Mouse (Mus musculus): Measurements from ENCODE around the gene Olfr1168.
"Not testable (repeated sequence)": the region's sequence is repeated elsewhere in the genome, so short reads cannot be mapped to it uniquely, and the experiment has no call there.

The Olfr1168 gene

DNA sequence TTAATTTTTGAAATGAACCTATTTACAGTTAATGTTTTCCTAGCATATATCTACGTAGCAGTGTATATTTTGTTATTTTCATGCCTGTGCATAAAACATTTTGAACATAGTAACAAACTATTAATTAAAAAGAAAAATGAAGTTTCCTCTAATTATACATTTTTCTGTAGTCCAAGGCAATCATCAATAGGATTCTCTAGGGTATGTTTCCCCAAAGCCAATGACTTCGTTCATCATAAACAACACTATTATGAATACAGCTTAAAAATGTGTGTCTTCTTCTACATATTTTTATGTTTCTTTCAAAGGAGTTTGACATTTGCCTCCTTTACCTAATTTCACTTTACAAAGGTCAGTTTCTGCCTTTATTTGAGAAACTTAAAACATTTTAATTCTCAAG lies at the start of gene Olfr1168:
TSS of gene Olfr1168 (plus strand) at position 301 of the 400 bp plus-strand sequence.
- DNase-seq, result no peak

- DNase-seq, result not testable (repeated sequence)
Observed at GRCm38 (mm10) chr2:88155093-88155492, 26.6 kb upstream of the Olfr1168 start, which contains the start of gene Olfr1167. Gene Olfr1167 (minus strand): TSS chr2:88155193.

- no peak for DNase-seq
Observed at GRCm38 (mm10) chr2:88220784-88221183, 39.1 kb downstream of the Olfr1168 start.

DNA sequence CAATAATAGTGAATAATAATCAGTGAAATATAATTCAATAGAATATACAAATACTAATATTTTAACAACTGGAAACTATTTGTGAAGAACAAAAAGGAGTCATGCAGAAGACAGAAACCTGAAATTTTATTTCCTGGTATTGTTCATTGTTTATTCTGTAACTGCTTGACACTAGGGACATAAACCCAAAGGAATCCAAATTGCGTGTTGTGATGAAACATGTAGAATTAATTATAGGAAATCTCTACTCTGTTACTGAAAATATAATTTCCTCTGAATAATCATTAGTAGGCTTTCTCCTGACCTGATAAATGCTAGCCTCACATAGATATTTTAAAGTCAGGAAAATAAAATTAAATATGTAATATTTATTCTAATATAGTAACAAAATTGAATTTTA lies 46.6 kb downstream of the Olfr1168 start, which contains the start of gene Olfr1170:
TSS of gene Olfr1170 (minus strand) at position 101 of the 400 bp plus-strand sequence.
- DNase-seq, result no peak
